Mouse (Mus musculus) liver, embryonic 13.5 days (tissue): ENCODE measurements around the gene Rnf220. TPM values are rescaled to one million over a fixed set of nuclear protein-coding genes. Genes with fewer than 3 reads are reported as not detected.

Source experiments
- ATAC-seq: fragments of 200-750 bp; cut with Nextera tagmentation; 2 replicates; pipeline ENCODE4 v1.8.0; 2017; ENCODE audit warnings: low read depth, mild to moderate bottlenecking, moderate number of reproducible peaks, moderate library complexity
- DNase-seq: peaks from one replicate; pipeline ENCODE4 v3.0.0; 2022
- H3K27ac ChIP-seq: fragments of 300-500 bp; sonication (generic); 2 replicates; pipeline ENCODE4 v1.5.1; 2015; ENCODE audit warnings: moderate library complexity, mild to moderate bottlenecking, inconsistent platforms
- H3K27me3 ChIP-seq: fragments of 300-500 bp; sonication (generic); 2 replicates; pipeline ENCODE4 v1.6.1; 2015; ENCODE audit warnings: mild to moderate bottlenecking, inconsistent platforms
- H3K36me3 ChIP-seq: fragments of 300-500 bp; sonication (generic); 2 replicates; pipeline ENCODE4 v1.6.1; 2015; ENCODE audit warnings: mild to moderate bottlenecking, inconsistent platforms
- H3K4me1 ChIP-seq: fragments of 300-500 bp; sonication (generic); replicated peaks from 2 replicates; pipeline ENCODE4 v1.6.1; 2015; ENCODE audit warnings: inconsistent platforms
- H3K4me2 ChIP-seq: fragments of 300-500 bp; sonication (generic); 2 replicates; pipeline ENCODE4 v1.6.1; 2015; ENCODE audit warnings: inconsistent platforms, mild to moderate bottlenecking, moderate library complexity
- H3K4me3 ChIP-seq: fragments of 300-500 bp; sonication (generic); replicated peaks from 2 replicates; pipeline ENCODE4 v1.5.1; 2015; ENCODE audit warnings: mild to moderate bottlenecking, inconsistent platforms
- H3K9ac ChIP-seq: fragments of 300-500 bp; sonication (generic); 2 replicates; pipeline ENCODE4 v1.6.1; 2015; ENCODE audit warnings: mild to moderate bottlenecking, inconsistent platforms
- H3K9me3 ChIP-seq: fragments of 300-500 bp; sonication (generic); replicated peaks from 2 replicates; pipeline ENCODE4 v1.6.1; 2016; ENCODE audit warnings: inconsistent platforms
- WGBS: fragments of 180-500 bp; shearing (Covaris S2); methylation state at CpG from one replicate; pipeline ENCODE4 v1.1.7; 2015; ENCODE audit not compliant: insufficient replicate concordance; 5-methylcytosine and 5-hydroxymethylcytosine counted together
- polyA plus RNA-seq: library from polyadenylated mRNA; unstranded; fragments of >200 nt; fragmentation: Nextera tagmentation; extraction: Ambion mirVana; gene quantifications from 2 replicates; pipeline ENCODE4 v1.2.1, GENCODE M21; 2015

Gene Rnf220
- polyA plus RNA-seq, 1 experiment from 2014 or later = 31.6 TPM

DNA sequence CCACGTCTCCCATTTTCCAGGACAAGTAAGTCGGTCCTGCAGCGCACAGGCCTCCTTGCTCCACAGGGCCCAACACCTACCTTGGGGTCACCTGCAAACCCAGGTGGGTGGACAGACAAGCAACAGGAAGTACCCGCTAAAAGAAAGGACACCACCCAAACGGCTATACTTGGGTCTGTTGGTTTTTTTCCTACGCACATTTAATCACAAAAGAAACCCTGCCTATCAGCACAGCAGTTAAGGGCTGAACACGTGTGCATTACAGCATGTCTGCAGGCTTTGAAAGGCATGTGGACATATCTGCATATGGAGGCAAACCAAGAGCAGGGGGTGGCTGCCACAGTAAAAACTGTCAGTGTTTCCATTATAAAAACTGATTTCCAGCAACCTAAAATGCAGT lies 10.7 kb downstream of the Rnf220 start:
- no peaks in the 10 kb centered on the region for H3K36me3 ChIP-seq
- WGBS = 49% methylated on average over 7 of the region's 7 CpGs
- H3K4me2 ChIP-seq = no peak overlapping the region
- ATAC-seq (no peak), DNase-seq (no peak)
- H3K4me3 ChIP-seq = no peak overlapping the region
- peak overlapping the region; percentile 18; the same call in 1 of the 2 replicates for H3K27ac ChIP-seq
- H3K4me1 ChIP-seq = peaks cover 49% of the 10 kb centered on the region
- peaks cover 66% of the 10 kb centered on the region for H3K27me3 ChIP-seq
- no peak overlapping the region for H3K9ac ChIP-seq
- H3K9me3 ChIP-seq = no peaks in the 10 kb centered on the region

DNA sequence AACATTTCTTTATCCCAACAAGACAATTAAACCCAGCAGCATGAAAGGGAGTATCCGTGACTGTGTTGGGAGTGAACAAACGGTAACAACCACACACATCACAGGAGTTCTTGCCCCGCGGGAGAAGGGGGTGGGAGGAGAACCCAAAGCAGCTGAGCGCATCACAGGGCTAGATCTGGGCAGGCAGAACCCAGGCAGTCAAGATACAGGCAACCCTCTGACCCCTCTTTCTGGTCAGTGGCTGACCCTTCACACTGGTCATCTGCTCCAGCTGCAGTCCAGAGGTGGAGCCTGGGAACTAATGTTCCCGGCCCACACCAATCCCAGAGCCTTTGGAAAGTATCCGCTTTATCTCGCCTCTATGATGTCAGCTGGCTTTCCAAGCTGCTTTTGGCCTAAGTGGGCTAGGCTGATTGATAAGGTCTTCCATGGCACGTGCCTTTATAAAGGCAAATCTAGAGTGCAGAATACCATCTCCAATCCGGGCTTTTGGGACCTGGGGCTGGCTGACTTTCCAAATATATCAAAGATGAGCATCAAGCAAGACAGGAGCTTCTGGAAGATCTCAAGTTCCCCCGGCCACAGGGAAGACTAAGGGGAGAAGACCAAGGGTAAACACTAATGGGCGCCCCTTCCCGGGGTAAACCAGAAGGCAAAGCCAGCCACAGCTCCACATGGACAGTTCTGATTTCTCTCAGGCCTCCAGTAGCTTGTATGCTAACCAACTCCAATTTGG lies 11.6 kb downstream of the Rnf220 start:
- DNase-seq (no peak), ATAC-seq (no peak)
- Histone ChIP-seq H3K4me2 (peak overlapping the region; percentile 97), H3K9ac (peak overlapping the region; percentile 74), H3K4me3 (peak overlapping the region; percentile 67), H3K27me3 (peaks cover 57% of the 10 kb centered on the region), H3K4me1 (peaks cover 59% of the 10 kb centered on the region), H3K27ac (no peak overlapping the region; the same call in 1 of the 2 replicates), H3K9me3 (no peaks in the 10 kb centered on the region), H3K36me3 (no peaks in the 10 kb centered on the region)
- 38% methylated on average over 13 of the region's 13 CpGs for WGBS

DNA sequence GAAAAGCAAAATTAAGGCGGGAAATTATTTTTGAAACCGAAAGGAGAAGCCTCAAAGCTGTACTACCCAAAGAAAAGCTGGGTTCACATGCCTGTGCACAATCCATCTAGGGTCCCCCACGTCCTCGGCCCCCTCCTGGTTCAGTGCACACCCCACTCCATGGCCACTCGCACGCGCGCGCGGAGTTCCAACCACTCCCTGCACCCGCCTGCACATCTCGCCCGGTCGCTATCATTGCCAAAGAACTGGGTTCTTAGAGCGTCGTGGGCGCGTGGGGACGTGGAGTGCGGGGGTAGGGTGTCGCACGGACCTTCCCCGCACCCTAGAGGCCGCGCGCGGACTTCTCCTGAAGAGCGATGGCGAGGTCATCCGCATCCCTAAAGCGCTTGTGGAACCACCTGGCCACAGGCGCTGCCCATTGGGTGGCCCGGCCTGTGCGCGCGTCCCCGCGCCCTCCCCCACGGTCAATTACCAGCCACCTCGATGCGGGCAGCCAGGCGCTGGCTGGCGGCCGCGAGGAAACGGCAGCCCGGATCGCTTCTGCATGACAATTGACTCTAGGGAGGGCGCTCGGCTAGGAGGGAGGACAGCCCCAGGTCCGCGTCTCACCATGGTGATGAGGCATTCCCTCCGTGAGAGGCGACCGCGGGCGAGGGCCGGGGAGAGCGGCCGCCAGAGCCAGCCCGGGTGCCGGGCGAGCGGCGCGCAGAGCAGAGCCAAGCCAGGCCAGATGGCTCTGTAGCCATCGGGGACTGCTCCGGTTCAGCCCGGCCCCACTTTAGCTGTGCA lies 12.4 kb downstream of the Rnf220 start:
- ATAC-seq = peak; percentile 48; the same call in 1 of the 2 replicates
- H3K27me3 ChIP-seq = peaks cover 49% of the 10 kb centered on the region
- WGBS = 1% methylated on average over 69 of the region's 69 CpGs

DNA sequence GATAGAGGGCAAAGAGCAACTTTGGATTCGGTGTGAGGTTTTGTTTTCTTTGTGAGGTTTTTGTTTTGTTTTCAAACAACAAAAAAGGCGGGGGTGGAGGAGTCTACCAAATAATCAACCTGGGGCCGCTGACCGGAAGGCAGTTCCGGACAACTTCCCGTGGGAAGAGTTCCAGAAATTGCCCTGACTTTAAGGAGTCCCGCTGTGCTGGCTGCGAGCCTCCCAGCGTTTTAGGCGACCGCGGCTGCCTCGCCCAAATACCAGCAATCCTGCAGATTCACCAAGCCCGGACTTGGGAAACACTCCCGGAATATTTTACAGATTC lies 13.0 kb downstream of the Rnf220 start:
- Histone ChIP-seq H3K4me2 (peak overlapping the region; percentile 97), H3K9me3 (no peaks in the 10 kb centered on the region), H3K4me3 (peak overlapping the region; percentile 67), H3K4me1 (peaks cover 72% of the 10 kb centered on the region), H3K9ac (peak overlapping the region; percentile 74), H3K27me3 (peaks cover 45% of the 10 kb centered on the region), H3K36me3 (no peaks in the 10 kb centered on the region), H3K27ac (peak overlapping the region; percentile 34; the same call in 1 of the 2 replicates)
- 2% methylated on average over 15 of the region's 15 CpGs for WGBS
- ATAC-seq = no peak
- DNase-seq = no peak

More for the DNA sequence above, 12.4 kb downstream of the Rnf220 start:
- peak overlapping the region; percentile 74 for H3K9ac ChIP-seq
- no peaks in the 10 kb centered on the region for H3K36me3 ChIP-seq
- no peak for DNase-seq
- peaks cover 67% of the 10 kb centered on the region for H3K4me1 ChIP-seq
- no peaks in the 10 kb centered on the region for H3K9me3 ChIP-seq
- H3K27ac ChIP-seq = no peak overlapping the region; the same call in 1 of the 2 replicates
- H3K4me2 ChIP-seq = peak overlapping the region; percentile 97
- H3K4me3 ChIP-seq = peak overlapping the region; percentile 67

DNA sequence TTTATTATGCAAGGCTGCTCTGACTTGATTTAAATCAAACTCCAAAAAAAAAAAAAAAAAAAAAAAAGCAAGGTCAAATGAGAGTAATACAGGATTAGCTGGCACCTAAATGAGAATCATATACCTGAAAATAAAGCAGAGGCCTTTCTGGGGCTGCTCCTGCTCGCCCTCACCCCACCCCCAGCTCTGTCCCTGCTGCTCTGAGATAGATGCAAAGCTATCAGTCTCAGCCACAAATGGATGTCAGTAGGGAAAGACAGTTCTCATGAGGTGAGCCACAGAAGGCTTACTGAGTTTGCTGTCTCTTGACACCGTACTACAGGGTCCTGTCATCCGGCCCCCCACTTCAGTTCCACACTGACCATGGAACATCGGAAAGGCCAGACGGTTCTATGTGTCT lies 14.7 kb downstream of the Rnf220 start:
- WGBS = 38% methylated on average over 5 of the region's 5 CpGs
- no peaks in the 10 kb centered on the region for H3K36me3 ChIP-seq
- no peak overlapping the region for H3K4me3 ChIP-seq
- H3K4me2 ChIP-seq = peak overlapping the region; percentile 33
- peak overlapping the region; percentile 68 for H3K27ac ChIP-seq
- ATAC-seq = peak; percentile 77
- DNase-seq = peak; percentile 58
- H3K9me3 ChIP-seq = no peaks in the 10 kb centered on the region
- peaks cover 90% of the 10 kb centered on the region for H3K4me1 ChIP-seq
- H3K9ac ChIP-seq = peak overlapping the region; percentile 39; the same call in 1 of the 2 replicates
- H3K27me3 ChIP-seq = peaks cover 28% of the 10 kb centered on the region

DNA sequence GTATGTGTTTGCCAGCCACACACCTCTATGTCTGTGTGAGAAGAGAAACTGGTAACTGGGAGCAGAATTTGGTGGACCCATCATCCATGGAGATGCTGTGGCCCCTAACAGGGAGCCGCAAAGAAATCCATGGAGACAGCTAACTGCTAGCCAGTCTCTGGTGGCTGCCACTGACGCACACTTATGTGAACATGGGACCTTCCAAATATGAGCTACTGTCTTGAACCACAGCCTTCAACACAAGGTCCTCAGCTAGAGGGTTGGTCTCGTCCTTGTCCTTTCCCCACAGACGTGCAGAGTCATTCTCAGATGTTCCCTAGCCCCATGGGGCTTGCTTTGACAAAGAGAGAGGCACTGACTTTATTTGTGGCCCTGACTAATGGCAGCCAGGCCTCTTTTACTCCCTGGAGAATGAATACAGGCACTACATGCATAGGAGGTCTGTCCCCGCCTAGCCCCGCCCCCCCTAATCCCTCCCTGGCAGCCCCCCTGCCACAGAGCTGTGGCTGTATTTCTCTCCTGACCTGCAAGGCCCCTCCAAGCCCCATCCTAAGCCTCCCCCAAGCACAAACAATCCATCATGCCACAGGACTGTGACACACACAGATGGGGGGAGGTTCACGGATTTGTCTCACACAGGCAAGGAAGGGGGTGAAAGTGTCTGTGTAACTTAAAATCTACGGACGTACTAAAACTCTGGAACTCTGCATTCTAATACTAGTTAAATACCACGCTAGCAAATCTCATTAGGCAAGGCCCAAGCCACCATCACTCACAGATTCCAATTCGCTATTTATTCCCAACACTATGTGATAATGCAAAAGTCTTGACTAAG lies 16.0 kb downstream of the Rnf220 start:
- Histone ChIP-seq H3K36me3 (no peaks in the 10 kb centered on the region), H3K4me3 (no peak overlapping the region), H3K4me1 (peaks cover 98% of the 10 kb centered on the region), H3K9ac (peak overlapping the region; percentile 26; the same call in 1 of the 2 replicates), H3K9me3 (no peaks in the 10 kb centered on the region), H3K27me3 (peaks cover 17% of the 10 kb centered on the region), H3K27ac (peak overlapping the region; percentile 60), H3K4me2 (no peak overlapping the region)
- ATAC-seq = no peak
- DNase-seq = no peak
- WGBS = 51% methylated on average over 11 of the region's 11 CpGs

DNA sequence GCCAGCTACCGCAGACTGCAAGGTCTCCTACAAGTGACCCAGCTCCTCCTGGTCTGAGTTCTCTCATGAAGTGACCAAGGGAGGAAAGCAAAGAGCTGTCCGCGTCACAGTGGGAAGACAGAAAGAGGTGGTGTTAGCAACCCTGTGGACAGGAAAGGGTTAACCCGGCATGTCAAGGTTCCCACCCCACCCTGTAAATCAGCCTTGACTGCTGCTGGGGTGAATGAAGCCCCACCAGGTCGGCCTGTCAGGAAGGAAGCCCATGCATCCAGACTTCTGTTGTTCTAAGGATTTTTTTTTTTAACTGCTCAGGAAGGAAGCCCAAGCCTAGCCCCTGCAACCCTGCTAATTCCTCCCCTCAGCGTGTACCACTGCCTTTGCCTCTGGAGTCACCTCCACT lies 16.9 kb downstream of the Rnf220 start:
- WGBS = 28% methylated on average over 6 of the region's 6 CpGs
- no peak overlapping the region for H3K4me3 ChIP-seq
- H3K36me3 ChIP-seq = no peaks in the 10 kb centered on the region
- no peak overlapping the region for H3K4me2 ChIP-seq
- no peak for DNase-seq
- H3K27me3 ChIP-seq = peaks cover 8% of the 10 kb centered on the region
- H3K9me3 ChIP-seq = no peaks in the 10 kb centered on the region
- peak overlapping the region; percentile 60 for H3K27ac ChIP-seq
- peaks cover 98% of the 10 kb centered on the region for H3K4me1 ChIP-seq
- peak overlapping the region; percentile 26; the same call in 1 of the 2 replicates for H3K9ac ChIP-seq
- ATAC-seq = no peak

DNA sequence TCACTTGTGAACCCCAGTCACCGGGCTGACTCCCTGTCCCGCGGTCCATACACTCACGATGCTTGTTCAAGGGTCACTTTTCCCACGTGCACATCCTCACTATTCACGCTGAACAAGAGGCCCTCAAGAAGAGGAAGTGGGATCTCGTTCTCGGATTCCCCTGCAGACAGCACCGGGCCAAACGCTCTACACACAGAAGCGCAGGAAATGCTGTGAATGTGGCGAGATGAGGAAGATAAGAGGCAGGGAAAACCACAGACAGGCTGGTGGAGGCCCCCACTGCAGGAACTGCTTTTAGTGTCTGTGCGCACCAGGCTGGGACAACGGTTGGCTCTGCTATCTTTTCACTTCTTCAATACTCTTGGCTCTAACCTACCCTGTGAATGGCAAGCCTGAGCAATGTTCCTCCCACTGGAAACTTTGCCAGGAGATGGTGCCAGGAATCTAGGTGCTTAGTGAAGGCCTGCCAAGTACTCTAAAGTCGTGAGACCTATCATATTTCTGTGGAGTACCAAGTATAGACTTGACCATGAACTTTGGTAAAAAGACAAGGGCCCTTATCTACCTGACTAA lies 18.7 kb downstream of the Rnf220 start:
- no peak for ATAC-seq
- Histone ChIP-seq H3K27me3 (no peaks in the 10 kb centered on the region), H3K4me3 (peak overlapping the region; percentile 29), H3K4me1 (peaks cover 100% of the 10 kb centered on the region), H3K4me2 (peak overlapping the region; percentile 59), H3K9ac (peak overlapping the region; percentile 53), H3K36me3 (no peaks in the 10 kb centered on the region), H3K27ac (peak overlapping the region; percentile 92), H3K9me3 (no peaks in the 10 kb centered on the region)
- DNase-seq = no peak
- WGBS = 11% methylated on average over 15 of the region's 15 CpGs

DNA sequence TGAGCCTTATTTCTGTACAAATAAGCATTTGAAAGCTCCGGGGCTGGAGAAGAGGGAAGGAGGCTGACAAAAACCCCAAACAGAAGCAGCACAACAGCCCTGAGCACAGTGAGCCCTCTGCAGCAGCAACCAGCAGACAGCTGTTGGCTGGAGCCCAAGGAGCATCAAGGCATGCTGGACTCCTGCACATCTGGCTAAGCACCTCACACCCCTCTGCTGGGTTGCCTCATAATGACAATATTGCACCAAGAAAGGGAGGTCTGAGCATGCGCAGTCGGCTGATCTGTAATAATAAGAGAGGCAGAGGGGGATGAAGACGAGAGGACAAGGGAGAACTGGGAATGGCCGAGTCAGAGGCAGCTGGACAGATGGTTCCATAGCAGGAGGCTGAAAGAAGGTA lies 19.5 kb downstream of the Rnf220 start:
- ATAC-seq = no peak
- Histone ChIP-seq H3K36me3 (no peaks in the 10 kb centered on the region), H3K27ac (peak overlapping the region; percentile 92), H3K4me2 (peak overlapping the region; percentile 59), H3K4me1 (peaks cover 100% of the 10 kb centered on the region), H3K4me3 (peak overlapping the region; percentile 29), H3K27me3 (no peaks in the 10 kb centered on the region), H3K9ac (peak overlapping the region; percentile 53), H3K9me3 (no peaks in the 10 kb centered on the region)
- WGBS = 23% methylated on average over 5 of the region's 5 CpGs
- DNase-seq = no peak

DNA sequence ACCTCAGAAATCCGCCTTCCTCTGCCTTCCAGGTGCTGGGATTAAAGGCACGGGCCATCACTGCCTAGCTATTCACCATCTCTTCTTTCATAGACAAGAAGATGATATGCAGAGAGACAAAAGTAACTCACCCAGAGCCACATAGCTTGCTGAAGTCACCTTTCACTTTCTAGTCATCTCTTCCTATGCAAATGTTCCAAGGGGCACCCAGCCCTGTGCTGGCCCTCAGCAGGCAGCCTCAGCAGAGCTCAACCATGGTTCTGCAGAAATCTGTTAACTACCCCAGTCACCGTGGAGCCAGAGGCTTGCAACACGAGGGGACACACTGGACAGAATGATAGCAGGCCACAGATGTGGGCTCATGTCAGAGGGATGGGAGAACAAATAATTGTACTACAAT lies 20.1 kb downstream of the Rnf220 start:
- ATAC-seq = no peak
- DNase-seq = no peak
- Histone ChIP-seq H3K9ac (peak overlapping the region; percentile 53), H3K4me3 (peak overlapping the region; percentile 3; the same call in 1 of the 2 replicates), H3K4me2 (peak overlapping the region; percentile 59), H3K9me3 (no peaks in the 10 kb centered on the region), H3K4me1 (peaks cover 99% of the 10 kb centered on the region), H3K36me3 (no peaks in the 10 kb centered on the region), H3K27me3 (no peaks in the 10 kb centered on the region), H3K27ac (peak overlapping the region; percentile 92)
- WGBS = 26% methylated on average over 4 of the region's 4 CpGs
